ENCODE assay signal across 11 mouse cellular contexts in genomic region chr2:168491791-168492190, GRCm38 (mm10).
DNase-seq lines count a peak whose midpoint lies in the region; ATAC-seq and TF ChIP-seq lines count a peak whose summit lies in the region.
"Had no signal": no experiment of that assay in that cellular context is flagged by ENCODE, and none has a peak within 500 bp of the region (broad histone marks: within the 10 kb centered on the region; RNA-seq: fewer than 3 reads in every experiment).

No protein-coding gene starts in this region.

- no peaks in the 10 kb centered on the region for H3K27me3 ChIP-seq in kidney, postnatal 0 days (ENCODE audit: insufficient read depth, low read length)
- H3K27me3 ChIP-seq: forebrain, embryonic 15.5 days had no signal

- no peaks in the 10 kb centered on the region for H3K36me3 ChIP-seq in kidney, postnatal 0 days (ENCODE audit: insufficient read depth, low read length)
- H3K36me3 ChIP-seq: forebrain, embryonic 15.5 days; hindbrain, embryonic 10.5 days; midbrain, embryonic 10.5 days had no signal

- DNase-seq in kidney, postnatal 0 days (ENCODE audit: low spot score), result peak; percentile 59
- no peak for DNase-seq in kidney, postnatal 36 days
- peak; percentile 58 for DNase-seq in CD4-positive helper T cell, adult 2 months (ENCODE audit: low read depth, low spot score)
- peak; percentile 46 for DNase-seq in fibroblast of lung, adult 2 months (ENCODE audit: low read depth)
- DNase-seq in liver, result no peak
- DNase-seq in thymus, postnatal 4 days, result no peak
- DNase-seq in kidney, postnatal 25 days, result no peak

- H3K9ac ChIP-seq in kidney, postnatal 0 days (ENCODE audit: low read depth, low read length), result no peak overlapping the region
- H3K9ac ChIP-seq: forebrain, embryonic 15.5 days had no signal

- H3K4me2 ChIP-seq in kidney, postnatal 0 days (ENCODE audit: low read length), result no peak overlapping the region
- H3K4me2 ChIP-seq: forebrain, embryonic 15.5 days had no signal

- ATAC-seq in kidney, postnatal 0 days (replicated peaks; ENCODE audit: low FRiP score, low read depth), result no peak; the same call in 1 of the 2 replicates
- peak; percentile 25 for ATAC-seq in inflammation-experienced regulatory T-cells, adult 6 months
- ATAC-seq: forebrain, embryonic 15.5 days had no signal

- H3K4me1 ChIP-seq in kidney, postnatal 0 days (replicated peaks; ENCODE audit: insufficient read depth, low read length), result no peaks in the 10 kb centered on the region
- H3K4me1 ChIP-seq: forebrain, embryonic 15.5 days; midbrain, embryonic 10.5 days had no signal

- 41% methylated on average over 7 of the region's 7 CpGs for WGBS in kidney, postnatal 0 days

- no peaks in the 10 kb centered on the region for H3K9me3 ChIP-seq in kidney, postnatal 0 days (replicated peaks; ENCODE audit: low read length)
- H3K9me3 ChIP-seq: forebrain, embryonic 15.5 days; hindbrain, embryonic 10.5 days; midbrain, embryonic 10.5 days had no signal

- no peak overlapping the region for H3K27ac ChIP-seq in kidney, postnatal 0 days
- H3K27ac ChIP-seq: forebrain, embryonic 15.5 days; hindbrain, embryonic 10.5 days; midbrain, embryonic 10.5 days had no signal

- no peak overlapping the region for H3K4me3 ChIP-seq in kidney, postnatal 0 days (replicated peaks; ENCODE audit: low read depth, low read length)
- H3K4me3 ChIP-seq: forebrain, embryonic 15.5 days; hindbrain, embryonic 10.5 days; midbrain, embryonic 10.5 days had no signal

- TF ChIP-seq CTCF in kidney, postnatal 0 days (IDR thresholded peaks at IDR 0.05; ENCODE audit: low read depth), result no peak

Comparison
In these comparisons a context has a peak if more than half of its experiments do, and no peak if none do; other contexts are left out.
1. DNase-seq: peak in kidney, postnatal 0 days (single experiment), CD4-positive helper T cell, adult 2 months (single experiment) and fibroblast of lung, adult 2 months (single experiment); none in kidney, postnatal 36 days (0 of 2), liver (single experiment), thymus, postnatal 4 days (single experiment) and kidney, postnatal 25 days (0 of 2).